Mouse (Mus musculus) neural tube, embryonic 14.5 days (tissue): ENCODE measurements at regions not wholly inside any gene's neighbourhood (a gene's known extent, or its start where the extent isn't known, plus 50 kb on each side); places are given as distances from the start of the nearest gene placed in this dataset.

Source experiments
- ATAC-seq: fragments of 200-750 bp; cut with Nextera tagmentation; 2 replicates; pipeline ENCODE4 v1.8.0; 2017; ENCODE audit warnings: low read depth, mild to moderate bottlenecking, moderate TSS enrichment, moderate library complexity
- H3K27ac ChIP-seq: fragments of 300-500 bp; sonication (generic); 2 replicates; pipeline ENCODE4 v1.5.1; 2014; ENCODE audit warnings: low read depth, mild to moderate bottlenecking, control low read depth, low read length, moderate library complexity, mixed read lengths
- H3K27me3 ChIP-seq: fragments of 300-500 bp; sonication (generic); 2 replicates; pipeline ENCODE4 v1.6.1; 2014; ENCODE audit warnings: low read length; ENCODE audit not compliant: control insufficient read depth, insufficient read depth
- H3K36me3 ChIP-seq: fragments of 300-500 bp; sonication (generic); 2 replicates; pipeline ENCODE4 v1.6.1; 2014; ENCODE audit warnings: low read length, mixed read lengths; ENCODE audit not compliant: control insufficient read depth, insufficient read depth
- H3K4me1 ChIP-seq: fragments of 300-500 bp; sonication (generic); 2 replicates; pipeline ENCODE4 v1.6.1; 2014; ENCODE audit warnings: low read length; ENCODE audit not compliant: control insufficient read depth, insufficient read depth
- H3K4me2 ChIP-seq: fragments of 300-500 bp; sonication (generic); 2 replicates; pipeline ENCODE4 v1.6.1; 2014; ENCODE audit warnings: mild to moderate bottlenecking, low read depth, low read length, control low read depth
- H3K4me3 ChIP-seq: fragments of 300-500 bp; sonication (generic); 2 replicates; pipeline ENCODE4 v1.5.1; 2014; ENCODE audit warnings: low read depth, low read length, control low read depth, mixed read lengths
- H3K9ac ChIP-seq: fragments of 300-500 bp; sonication (generic); replicated peaks from 2 replicates; pipeline ENCODE4 v1.6.1; 2014; ENCODE audit warnings: low read depth, mild to moderate bottlenecking, control low read depth, low read length, mixed read lengths
- H3K9me3 ChIP-seq: fragments of 300-500 bp; sonication (generic); 2 replicates; pipeline ENCODE4 v1.6.1; 2016; ENCODE audit warnings: low read length; ENCODE audit not compliant: control insufficient read depth
- WGBS: fragments of 180-500 bp; shearing (Covaris S2); extraction: QIAGEN DNeasy Blood & Tissue Kit; methylation state at CpG from one replicate; pipeline ENCODE4 v1.1.7; 2014; 5-methylcytosine and 5-hydroxymethylcytosine counted together

- Histone ChIP-seq H3K27me3 (no peaks in the 10 kb centered on the region), H3K9ac (no peak overlapping the region), H3K4me3 (no peak overlapping the region), H3K36me3 (no peaks in the 10 kb centered on the region), H3K4me2 (no peak overlapping the region), H3K4me1 (no peaks in the 10 kb centered on the region), H3K27ac (no peak overlapping the region), H3K9me3 (no peaks in the 10 kb centered on the region)
- 91% methylated on average over 5 of the region's 5 CpGs for WGBS
- ATAC-seq: no peak
These were observed 259.3 kb downstream of the Setd4 start for GRCm38 (mm10) chr16:93344555-93344954.

- no peak overlapping the region for H3K27ac ChIP-seq
- H3K9ac ChIP-seq: no peak overlapping the region
- H3K36me3 ChIP-seq: no peaks in the 10 kb centered on the region
- no peak overlapping the region for H3K4me3 ChIP-seq
- H3K27me3 ChIP-seq: no peaks in the 10 kb centered on the region
- no peaks in the 10 kb centered on the region for H3K4me1 ChIP-seq
- WGBS: 90% methylated on average over 2 of the region's 2 CpGs
- H3K4me2 ChIP-seq: no peak overlapping the region
- no peaks in the 10 kb centered on the region for H3K9me3 ChIP-seq
- ATAC-seq: no peak
These were observed 261.2 kb downstream of the Setd4 start for GRCm38 (mm10) chr16:93342701-93343100.

GRCm38 (mm10) chr16:93341791-93342190 is 262.1 kb downstream of the Setd4 start:
- 86% methylated on average over 2 of the region's 2 CpGs for WGBS
- H3K4me2 ChIP-seq: no peak overlapping the region
- no peaks in the 10 kb centered on the region for H3K36me3 ChIP-seq
- H3K9ac ChIP-seq: no peak overlapping the region
- no peaks in the 10 kb centered on the region for H3K9me3 ChIP-seq
- H3K27me3 ChIP-seq: no peaks in the 10 kb centered on the region
- H3K4me1 ChIP-seq: no peaks in the 10 kb centered on the region
- no peak for ATAC-seq
- no peak overlapping the region for H3K4me3 ChIP-seq
- no peak overlapping the region for H3K27ac ChIP-seq

- no peak overlapping the region for H3K4me2 ChIP-seq
- no peak overlapping the region for H3K27ac ChIP-seq
- ATAC-seq: no peak
- no peaks in the 10 kb centered on the region for H3K9me3 ChIP-seq
- no peaks in the 10 kb centered on the region for H3K36me3 ChIP-seq
- WGBS: 86% methylated on average over 6 of the region's 6 CpGs
- no peaks in the 10 kb centered on the region for H3K4me1 ChIP-seq
- H3K27me3 ChIP-seq: no peaks in the 10 kb centered on the region
- no peak overlapping the region for H3K4me3 ChIP-seq
- no peak overlapping the region for H3K9ac ChIP-seq
These were observed 265.1 kb downstream of the Setd4 start for GRCm38 (mm10) chr16:93338806-93339205.

- no peaks in the 10 kb centered on the region for H3K4me1 ChIP-seq
These were observed 268.3 kb downstream of the Setd4 start for GRCm38 (mm10) chr16:93335322-93336111.

GRCm38 (mm10) chr16:93333654-93334053 is 270.2 kb downstream of the Setd4 start:
- Histone ChIP-seq H3K9me3 (no peaks in the 10 kb centered on the region), H3K9ac (no peak overlapping the region), H3K27me3 (no peaks in the 10 kb centered on the region), H3K27ac (no peak overlapping the region), H3K4me1 (peaks cover 3% of the 10 kb centered on the region; the same call in 1 of the 2 replicates), H3K36me3 (no peaks in the 10 kb centered on the region), H3K4me3 (no peak overlapping the region), H3K4me2 (no peak overlapping the region)
- WGBS: 63% methylated on average over 6 of the region's 6 CpGs
- peak; percentile 80; the same call in 1 of the 2 replicates for ATAC-seq

More at GRCm38 (mm10) chr16:93335322-93336111, 268.3 kb downstream of the Setd4 start:
- Histone ChIP-seq H3K9ac (no peak overlapping the region), H3K4me2 (no peak overlapping the region), H3K27ac (no peak overlapping the region), H3K9me3 (no peaks in the 10 kb centered on the region), H3K4me3 (no peak overlapping the region), H3K36me3 (no peaks in the 10 kb centered on the region), H3K27me3 (no peaks in the 10 kb centered on the region)
- no peak for ATAC-seq
- 96% methylated on average over 11 of the region's 11 CpGs for WGBS

GRCm38 (mm10) chr16:93328680-93329395 is 275.0 kb downstream of the Setd4 start:
- H3K4me2 ChIP-seq: no peak overlapping the region
- no peak; the same call in 1 of the 2 replicates for ATAC-seq
- no peaks in the 10 kb centered on the region for H3K9me3 ChIP-seq
- H3K27ac ChIP-seq: no peak overlapping the region
- peaks cover 3% of the 10 kb centered on the region; the same call in 1 of the 2 replicates for H3K4me1 ChIP-seq
- H3K36me3 ChIP-seq: no peaks in the 10 kb centered on the region
- WGBS: 25% methylated on average over 13 of the region's 13 CpGs
- no peak overlapping the region for H3K9ac ChIP-seq
- H3K27me3 ChIP-seq: no peaks in the 10 kb centered on the region
- H3K4me3 ChIP-seq: no peak overlapping the region

GRCm38 (mm10) chr16:93324911-93325310 is 279.0 kb downstream of the Setd4 start:
- H3K27ac ChIP-seq: no peak overlapping the region
- no peaks in the 10 kb centered on the region for H3K27me3 ChIP-seq
- no peaks in the 10 kb centered on the region for H3K36me3 ChIP-seq
- no peak overlapping the region for H3K4me2 ChIP-seq
- no peak overlapping the region for H3K9ac ChIP-seq
- ATAC-seq: no peak
- peaks cover 3% of the 10 kb centered on the region; the same call in 1 of the 2 replicates for H3K4me1 ChIP-seq
- no peak overlapping the region for H3K4me3 ChIP-seq
- H3K9me3 ChIP-seq: no peaks in the 10 kb centered on the region
- WGBS: 91% methylated on average over 5 of the region's 5 CpGs

- Histone ChIP-seq H3K9me3 (no peaks in the 10 kb centered on the region), H3K36me3 (no peaks in the 10 kb centered on the region), H3K9ac (no peak overlapping the region), H3K27me3 (no peaks in the 10 kb centered on the region), H3K27ac (no peak overlapping the region), H3K4me2 (no peak overlapping the region), H3K4me3 (no peak overlapping the region), H3K4me1 (no peaks in the 10 kb centered on the region)
- ATAC-seq: peak; percentile 71
- 60% methylated on average over 5 of the region's 5 CpGs for WGBS
These were observed 280.7 kb downstream of the Setd4 start for GRCm38 (mm10) chr16:93323172-93323571.
